Mouse (Mus musculus): ENCODE measurements around the gene Hbs1l. TPM values are rescaled to one million over a fixed set of nuclear protein-coding genes. Genes with fewer than 3 reads are reported as not detected.
A peak's percentile ranks its signal among the peaks of the same experiment; 100 is the strongest.

The Hbs1l gene
- 62.1 and 72.0 TPM in 2 replicates for polyA plus RNA-seq (2015; fragmentation: Nextera tagmentation; extraction: Ambion mirVana)

- peak; percentile 94 for DNase-seq (ENCODE audit: low spot score)
- Histone ChIP-seq H3K27me3 (ENCODE audit: insufficient read depth, low read length) (no peaks in the 10 kb centered on the region), H3K9ac (ENCODE audit: low read depth, low read length) (peak within 1 kb of the TSS; percentile 80), H3K9me3 (replicated peaks; ENCODE audit: low read length) (no peaks in the 10 kb centered on the region), H3K4me2 (ENCODE audit: low read length) (peak within 1 kb of the TSS; percentile 82), H3K4me1 (replicated peaks; ENCODE audit: insufficient read depth, low read length) (peaks cover 10% of the 10 kb centered on the region), H3K27ac (peak within 1 kb of the TSS; percentile 84), H3K36me3 (ENCODE audit: insufficient read depth, low read length) (peaks cover 4% of the 10 kb centered on the region; the same call in 1 of the 2 replicates), H3K4me3 (replicated peaks; ENCODE audit: low read depth, low read length) (peak within 1 kb of the TSS; percentile 78)
- no peak for TF ChIP-seq CTCF (IDR thresholded peaks at IDR 0.05; ENCODE audit: low read depth)
- under 1% methylated on average over 69 of the region's 81 CpGs for WGBS
- ATAC-seq (replicated peaks; ENCODE audit: low FRiP score, low read depth), result peak; percentile 99
Measured at GRCm38 (mm10) chr10:21295759-21296621, at the start of gene Hbs1l. Hbs1l (plus strand) TSS chr10:21295979.

- no peak overlapping the region for H3K4me3 ChIP-seq (replicated peaks; ENCODE audit: low read depth, low read length)
- H3K27me3 ChIP-seq (ENCODE audit: insufficient read depth, low read length), result no peaks in the 10 kb centered on the region
- 73% methylated on average over 4 of the region's 4 CpGs for WGBS
- DNase-seq (ENCODE audit: low spot score) (no peak), ATAC-seq (replicated peaks; ENCODE audit: low FRiP score, low read depth) (no peak)
- no peak overlapping the region for H3K4me2 ChIP-seq (ENCODE audit: low read length)
- H3K9ac ChIP-seq (ENCODE audit: low read depth, low read length), result no peak overlapping the region
- no peak for TF ChIP-seq CTCF (IDR thresholded peaks at IDR 0.05; ENCODE audit: low read depth)
- H3K27ac ChIP-seq, result no peak overlapping the region
- H3K4me1 ChIP-seq (replicated peaks; ENCODE audit: insufficient read depth, low read length), result no peaks in the 10 kb centered on the region
- H3K36me3 ChIP-seq (ENCODE audit: insufficient read depth, low read length), result no peaks in the 10 kb centered on the region
- H3K9me3 ChIP-seq (replicated peaks; ENCODE audit: low read length), result no peaks in the 10 kb centered on the region
Measured at GRCm38 (mm10) chr10:21248556-21248955, 47.2 kb upstream of the Hbs1l start.

GRCm38 (mm10) chr10:21251881-21252534 is 43.8 kb upstream of the Hbs1l start:
- H3K4me2 ChIP-seq (ENCODE audit: low read length), result no peak overlapping the region
- H3K9ac ChIP-seq (ENCODE audit: low read depth, low read length), result no peak overlapping the region
- no peak overlapping the region for H3K4me3 ChIP-seq (replicated peaks; ENCODE audit: low read depth, low read length)
- H3K9me3 ChIP-seq (replicated peaks; ENCODE audit: low read length), result no peaks in the 10 kb centered on the region
- no peaks in the 10 kb centered on the region for H3K4me1 ChIP-seq (replicated peaks; ENCODE audit: insufficient read depth, low read length)
- DNase-seq (ENCODE audit: low spot score), result no peak
- no peak for ATAC-seq (replicated peaks; ENCODE audit: low FRiP score, low read depth)
- H3K27ac ChIP-seq, result no peak overlapping the region
- no peak for TF ChIP-seq CTCF (IDR thresholded peaks at IDR 0.05; ENCODE audit: low read depth)
- no peaks in the 10 kb centered on the region for H3K27me3 ChIP-seq (ENCODE audit: insufficient read depth, low read length)
- WGBS, result 63% methylated on average over 15 of the region's 15 CpGs
- H3K36me3 ChIP-seq (ENCODE audit: insufficient read depth, low read length), result no peaks in the 10 kb centered on the region

- peak; percentile 10; the same call in 1 of the 2 replicates for TF ChIP-seq CTCF (IDR thresholded peaks at IDR 0.05; ENCODE audit: low read depth)
- Histone ChIP-seq H3K36me3 (ENCODE audit: insufficient read depth, low read length) (no peaks in the 10 kb centered on the region), H3K4me3 (replicated peaks; ENCODE audit: low read depth, low read length) (no peak overlapping the region), H3K27ac (no peak overlapping the region), H3K4me2 (ENCODE audit: low read length) (no peak overlapping the region), H3K9me3 (replicated peaks; ENCODE audit: low read length) (no peaks in the 10 kb centered on the region), H3K9ac (ENCODE audit: low read depth, low read length) (no peak overlapping the region), H3K27me3 (ENCODE audit: insufficient read depth, low read length) (no peaks in the 10 kb centered on the region), H3K4me1 (replicated peaks; ENCODE audit: insufficient read depth, low read length) (no peaks in the 10 kb centered on the region)
- 89% methylated on average over 4 of the region's 4 CpGs for WGBS
- DNase-seq (ENCODE audit: low spot score) (no peak), ATAC-seq (replicated peaks; ENCODE audit: low FRiP score, low read depth) (no peak)
Measured at GRCm38 (mm10) chr10:21252800-21253199, 43.0 kb upstream of the Hbs1l start.

- H3K9ac ChIP-seq (ENCODE audit: low read depth, low read length), result no peak overlapping the region
- H3K27ac ChIP-seq, result no peak overlapping the region
- H3K4me3 ChIP-seq (replicated peaks; ENCODE audit: low read depth, low read length), result no peak overlapping the region
- TF ChIP-seq CTCF (IDR thresholded peaks at IDR 0.05; ENCODE audit: low read depth), result no peak
- ATAC-seq (replicated peaks; ENCODE audit: low FRiP score, low read depth) (no peak), DNase-seq (ENCODE audit: low spot score) (no peak)
- H3K36me3 ChIP-seq (ENCODE audit: insufficient read depth, low read length), result no peaks in the 10 kb centered on the region
- WGBS, result 86% methylated on average over 12 of the region's 12 CpGs
- H3K4me1 ChIP-seq (replicated peaks; ENCODE audit: insufficient read depth, low read length), result no peaks in the 10 kb centered on the region
- no peaks in the 10 kb centered on the region for H3K9me3 ChIP-seq (replicated peaks; ENCODE audit: low read length)
- no peak overlapping the region for H3K4me2 ChIP-seq (ENCODE audit: low read length)
- H3K27me3 ChIP-seq (ENCODE audit: insufficient read depth, low read length), result no peaks in the 10 kb centered on the region
Measured at GRCm38 (mm10) chr10:21254266-21255140, 41.3 kb upstream of the Hbs1l start.

- no peak for DNase-seq (ENCODE audit: low spot score)
- 70% methylated on average over 5 of the region's 5 CpGs for WGBS
- Histone ChIP-seq H3K4me2 (ENCODE audit: low read length) (no peak overlapping the region), H3K27ac (no peak overlapping the region), H3K4me1 (replicated peaks; ENCODE audit: insufficient read depth, low read length) (no peaks in the 10 kb centered on the region), H3K27me3 (ENCODE audit: insufficient read depth, low read length) (no peaks in the 10 kb centered on the region), H3K4me3 (replicated peaks; ENCODE audit: low read depth, low read length) (no peak overlapping the region), H3K9ac (ENCODE audit: low read depth, low read length) (no peak overlapping the region), H3K9me3 (replicated peaks; ENCODE audit: low read length) (no peaks in the 10 kb centered on the region), H3K36me3 (ENCODE audit: insufficient read depth, low read length) (no peaks in the 10 kb centered on the region)
- TF ChIP-seq CTCF (IDR thresholded peaks at IDR 0.05; ENCODE audit: low read depth), result peak; percentile 38; the same call in 1 of the 2 replicates
- ATAC-seq (replicated peaks; ENCODE audit: low FRiP score, low read depth), result no peak
Measured at GRCm38 (mm10) chr10:21257244-21257643, 38.5 kb upstream of the Hbs1l start.

Measured in kidney, postnatal 0 days (tissue).